Mouse (Mus musculus): ENCODE data around the gene Pih1d3. TPM values are rescaled to one million over a fixed set of nuclear protein-coding genes. Genes with fewer than 3 reads are reported as not detected.

The Pih1d3 gene
- not detected in 2 replicates for polyA plus RNA-seq (2012; rRNA removed)

GRCm38 (mm10) chr1:31222564-31222963 lies at the start of gene Pih1d3, which contains the start of gene 4931428L18Rik:
TSS of gene Pih1d3 (plus strand) at chr1:31222838.
TSS of gene 4931428L18Rik (minus strand) at chr1:31222684.

DNA sequence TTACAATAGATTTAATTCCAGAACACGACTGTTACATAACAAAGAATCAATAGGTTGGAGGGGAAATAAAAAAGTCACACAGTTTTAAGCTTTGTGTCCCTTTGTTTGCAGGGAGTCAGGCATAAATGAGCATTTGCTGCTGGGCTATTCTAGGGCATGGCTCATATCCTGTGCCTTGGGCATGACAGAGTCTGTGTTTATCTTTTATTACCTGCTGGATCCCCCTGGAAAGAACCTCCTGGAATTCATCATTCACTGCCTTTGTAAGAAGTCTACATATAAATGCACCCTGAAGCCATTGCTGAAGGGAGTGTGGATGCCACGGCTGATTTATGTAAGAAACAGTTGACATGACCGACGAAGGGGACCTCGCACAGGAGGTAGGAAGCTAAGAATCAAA lies 46.5 kb upstream of the Pih1d3 start, which contains the start of gene Lgsn:
Gene Lgsn, plus strand, starts transcription at position 301 of the 400 bp plus-strand sequence.

Other genes with a start within 250 kb of the Pih1d3 start
- not detected in 2 replicates for gene AC153137.1, start 244.9 kb upstream of the Pih1d3 start, polyA plus RNA-seq (2012; rRNA removed)
- not detected in 2 replicates for gene Lgsn, start 46.4 kb upstream of the Pih1d3 start, polyA plus RNA-seq (2012; rRNA removed)
- not detected in 2 replicates for gene 4931428L18Rik, start 154 bp upstream of the Pih1d3 start, polyA plus RNA-seq (2012; rRNA removed)